Mouse (Mus musculus) midbrain, embryonic 11.5 days (tissue): Measurements from ENCODE around the gene Stx12. TPM values are rescaled to one million over a fixed set of nuclear protein-coding genes. Genes with fewer than 3 reads are reported as not detected.
"Not testable (repeated sequence)": the region's sequence is repeated elsewhere in the genome, so short reads cannot be mapped to it uniquely, and the experiment has no call there.

Experiments used
- ATAC-seq: fragments of 200-750 bp; cut with Nextera tagmentation; 2 replicates; pipeline ENCODE4 v1.8.0; 2017; ENCODE audit warnings: moderate TSS enrichment, moderate library complexity; ENCODE audit not compliant: low FRiP score
- DNase-seq: peaks from one replicate; pipeline ENCODE4 v3.0.0; 2015; ENCODE audit warnings: low spot score; ENCODE audit errors: missing footprints
- H3K27ac ChIP-seq: fragments of 300-500 bp; sonication (generic); 2 replicates; pipeline ENCODE4 v1.5.1; 2014; ENCODE audit warnings: low read depth, low read length
- H3K27me3 ChIP-seq: fragments of 300-500 bp; sonication (generic); 2 replicates; pipeline ENCODE4 v1.6.1; 2014; ENCODE audit warnings: mild to moderate bottlenecking, low read length, moderate library complexity, mixed read lengths; ENCODE audit not compliant: control insufficient read depth, insufficient read depth
- H3K36me3 ChIP-seq: fragments of 300-500 bp; sonication (generic); 2 replicates; pipeline ENCODE4 v1.6.1; 2014; ENCODE audit warnings: mild to moderate bottlenecking, low read length, moderate library complexity, mixed read lengths; ENCODE audit not compliant: control insufficient read depth, insufficient read depth
- H3K4me1 ChIP-seq: fragments of 300-500 bp; sonication (generic); 2 replicates; pipeline ENCODE4 v1.6.1; 2014; ENCODE audit warnings: low read length; ENCODE audit not compliant: control insufficient read depth, insufficient read depth
- H3K4me2 ChIP-seq: fragments of 300-500 bp; sonication (generic); 2 replicates; pipeline ENCODE4 v1.6.1; 2014; ENCODE audit warnings: mild to moderate bottlenecking, moderate library complexity
- H3K4me3 ChIP-seq: fragments of 300-500 bp; sonication (generic); 2 replicates; pipeline ENCODE4 v1.5.1; 2014; ENCODE audit warnings: low read depth, low read length
- H3K9ac ChIP-seq: fragments of 300-500 bp; sonication (generic); 2 replicates; pipeline ENCODE4 v1.6.1; 2014; ENCODE audit warnings: low read length
- H3K9me3 ChIP-seq: fragments of 300-500 bp; sonication (generic); 2 replicates; pipeline ENCODE4 v1.6.1; 2016; ENCODE audit warnings: low read length; ENCODE audit not compliant: control insufficient read depth
- WGBS: fragments of 180-500 bp; shearing (Covaris S2); extraction: QIAGEN DNeasy Blood & Tissue Kit; methylation state at CpG from one replicate; pipeline ENCODE4 v1.1.7; 2014; 5-methylcytosine and 5-hydroxymethylcytosine counted together
- polyA plus RNA-seq: library from polyadenylated mRNA; unstranded; fragments of >200 nt; fragmentation: Nextera tagmentation; extraction: Ambion mirVana; gene quantifications from 2 replicates; pipeline ENCODE4 v1.2.1, GENCODE M21; 2014

The Stx12 gene
- polyA plus RNA-seq, result 96.4 and 99.8 TPM in 2 replicates

DNA sequence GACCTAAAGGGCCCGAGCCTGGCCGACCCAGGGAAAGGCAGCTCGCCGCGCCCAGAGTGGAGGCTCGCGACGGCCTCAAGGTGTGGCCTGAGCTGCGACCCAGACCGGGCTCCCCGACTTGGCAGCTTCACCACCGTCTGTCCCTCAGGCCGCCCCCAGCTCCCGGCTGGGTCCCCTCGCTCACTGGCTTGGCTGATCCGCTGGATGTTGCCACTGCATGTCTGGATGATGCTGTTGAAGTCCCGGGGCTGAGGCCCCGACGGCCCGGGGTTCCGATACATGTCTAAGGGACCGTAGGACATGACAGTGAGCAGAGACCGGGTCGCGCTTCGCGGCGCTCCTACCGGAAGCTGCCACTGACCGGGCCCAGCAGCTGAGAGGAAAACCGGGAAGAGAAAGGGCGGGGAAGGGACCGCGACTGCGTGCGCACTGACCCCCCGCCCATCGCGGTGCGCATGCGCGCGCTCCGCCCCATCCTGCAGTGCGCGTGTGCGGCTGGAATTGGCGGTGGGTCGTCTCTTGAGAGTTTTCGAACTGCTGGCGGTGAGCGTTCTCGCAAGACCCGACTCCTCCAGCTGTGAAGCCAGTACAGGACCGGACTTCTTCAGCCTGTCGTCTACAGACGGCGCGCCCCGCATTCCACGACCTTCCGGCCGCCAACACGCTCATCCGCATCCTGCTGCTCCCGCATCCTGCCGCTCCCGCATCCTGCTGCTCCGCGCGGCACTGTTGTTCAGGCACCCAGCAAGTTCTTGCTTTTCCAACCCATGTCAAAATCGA is at the start of gene Stx12:
Stx12 (minus strand) TSS at position 446 of the 780 bp plus-strand sequence.
- DNase-seq, result peak; percentile 100
- under 1% methylated on average over 72 of the region's 72 CpGs for WGBS
- peak within 1 kb of the TSS; percentile 94 for H3K4me3 ChIP-seq
- H3K4me1 ChIP-seq, result peaks cover 15% of the 10 kb centered on the region
- H3K27ac ChIP-seq, result peak within 1 kb of the TSS; percentile 73; the same call in 1 of the 2 replicates
- H3K27me3 ChIP-seq, result no peaks in the 10 kb centered on the region
- peak within 1 kb of the TSS; percentile 91 for H3K9ac ChIP-seq
- H3K9me3 ChIP-seq, result no peaks in the 10 kb centered on the region
- H3K36me3 ChIP-seq, result no peaks in the 10 kb centered on the region
- peak; percentile 95 for ATAC-seq
- H3K4me2 ChIP-seq, result peak within 1 kb of the TSS; percentile 75

DNA sequence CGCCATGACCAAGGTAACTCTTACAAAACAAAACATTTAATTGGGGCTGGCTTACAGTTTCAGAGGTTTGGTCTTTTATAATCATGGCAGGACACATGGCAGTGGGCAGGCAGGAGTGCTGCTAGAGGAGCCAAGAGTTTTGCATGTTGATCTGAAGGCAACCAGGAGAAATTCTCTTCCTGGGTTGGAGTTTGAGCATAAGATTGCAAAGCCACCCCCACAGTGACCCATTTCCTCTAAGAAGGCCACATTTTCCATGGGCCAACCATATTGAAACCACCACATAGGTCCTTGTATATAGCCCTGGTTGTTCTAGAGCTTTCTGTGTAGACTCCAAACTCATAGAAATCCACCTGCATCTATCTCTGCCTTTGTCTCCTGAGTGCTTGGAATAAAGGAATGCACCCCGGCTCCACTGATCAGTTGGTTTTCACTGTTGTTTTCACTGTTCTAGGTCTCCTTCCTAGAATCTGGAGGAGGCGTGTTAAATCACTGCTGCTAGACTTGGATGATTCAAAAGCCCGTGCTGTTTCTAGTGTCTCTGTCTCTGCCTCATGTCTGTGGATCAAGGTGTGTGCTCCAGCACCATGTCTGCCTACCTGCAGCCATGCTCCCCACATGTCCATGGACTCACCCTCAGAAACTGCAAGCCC is 48.6 kb upstream of the Stx12 start:
- no peak overlapping the region for H3K9ac ChIP-seq
- DNase-seq (no peak), ATAC-seq (no peak)
- 84% methylated on average over 4 of the region's 4 CpGs for WGBS
- H3K27ac ChIP-seq, result no peak overlapping the region
- H3K4me2 ChIP-seq, result no peak overlapping the region
- peaks cover 4% of the 10 kb centered on the region for H3K4me1 ChIP-seq
- H3K9me3 ChIP-seq, result no peaks in the 10 kb centered on the region
- H3K36me3 ChIP-seq, result no peaks in the 10 kb centered on the region
- H3K4me3 ChIP-seq, result no peak overlapping the region
- no peaks in the 10 kb centered on the region for H3K27me3 ChIP-seq

DNA sequence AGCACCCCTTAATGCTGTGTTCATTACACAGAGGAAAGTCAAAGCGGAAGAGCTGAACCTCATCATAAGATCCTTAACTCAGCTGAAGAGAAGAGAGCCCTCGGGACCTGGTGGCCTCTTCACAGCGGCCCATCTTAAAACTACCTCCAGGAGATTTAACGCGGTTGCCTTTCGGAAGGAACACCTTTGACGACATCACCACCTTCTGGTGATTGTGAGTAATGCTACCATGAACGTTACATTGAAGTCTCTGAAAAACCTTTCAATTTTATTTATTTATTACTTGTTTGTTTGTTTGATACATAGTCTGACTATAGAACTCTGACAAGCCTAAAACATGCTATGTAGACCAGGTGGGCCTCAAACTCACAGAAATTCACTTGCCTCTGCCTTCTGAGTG is 46.5 kb upstream of the Stx12 start:
- ATAC-seq (no peak), DNase-seq (peak; percentile 92)
- no peak overlapping the region for H3K27ac ChIP-seq
- no peak overlapping the region for H3K4me2 ChIP-seq
- no peaks in the 10 kb centered on the region for H3K36me3 ChIP-seq
- H3K9me3 ChIP-seq, result no peaks in the 10 kb centered on the region
- H3K4me3 ChIP-seq, result no peak overlapping the region
- no peak overlapping the region for H3K9ac ChIP-seq
- WGBS, result 7% methylated on average over 8 of the region's 8 CpGs
- H3K4me1 ChIP-seq, result peaks cover 4% of the 10 kb centered on the region
- no peaks in the 10 kb centered on the region for H3K27me3 ChIP-seq

DNA sequence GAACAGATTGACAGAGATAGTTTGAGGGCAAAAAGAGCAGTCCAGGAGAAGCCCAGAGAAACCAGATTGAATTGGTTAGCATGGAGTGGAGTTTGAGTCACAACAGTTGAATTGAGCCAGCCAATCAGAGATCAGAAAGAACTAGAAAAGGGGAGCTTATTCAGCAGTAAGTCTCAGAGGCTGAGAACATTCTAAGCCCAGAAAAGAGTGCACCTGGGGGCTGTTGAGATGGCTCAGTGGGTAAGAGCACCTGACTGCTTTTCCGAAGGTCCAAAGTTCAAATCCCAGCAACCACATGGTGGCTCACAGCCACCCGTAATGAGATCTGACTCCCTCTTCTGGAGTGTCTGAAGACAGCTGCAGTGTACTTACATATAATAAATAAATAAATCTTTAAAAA is 42.2 kb upstream of the Stx12 start:
- not testable (repeated sequence) for DNase-seq, H3K27ac ChIP-seq, H3K4me1 ChIP-seq, H3K27me3 ChIP-seq, H3K4me3 ChIP-seq, H3K9ac ChIP-seq, H3K9me3 ChIP-seq, H3K36me3 ChIP-seq, H3K4me2 ChIP-seq, ATAC-seq
- 72% methylated on average over 2 of the region's 2 CpGs for WGBS

DNA sequence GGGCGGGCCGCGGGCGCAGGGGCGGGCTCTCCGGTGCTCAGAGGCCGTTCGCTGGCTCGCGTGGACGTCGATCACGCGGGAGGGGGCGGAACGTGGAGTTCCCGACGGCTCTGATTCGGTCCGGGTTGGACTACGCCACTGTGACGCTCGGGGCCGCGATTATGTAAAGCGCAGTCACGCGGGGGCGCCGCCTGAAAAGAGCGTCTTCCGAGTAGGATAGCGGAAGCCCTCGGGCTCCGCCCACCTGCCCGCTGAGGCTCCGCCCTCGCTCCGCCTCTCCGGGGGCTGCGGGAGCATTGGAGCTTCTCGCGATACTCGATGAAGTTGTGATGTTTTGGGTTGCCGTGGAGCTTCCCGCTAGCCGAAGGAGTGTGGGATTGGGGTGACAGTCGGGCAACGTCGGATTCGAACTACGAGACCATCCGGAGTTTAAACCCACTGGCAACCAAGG is 38.3 kb upstream of the Stx12 start, which contains the start of gene Fam76a:
Fam76a (minus strand) TSS at position 1 of the 451 bp plus-strand sequence.
- H3K27ac ChIP-seq, result peak within 1 kb of the TSS; percentile 74
- peak within 1 kb of the TSS; percentile 84 for H3K4me2 ChIP-seq
- WGBS, result under 1% methylated on average over 53 of the region's 53 CpGs
- peaks cover 10% of the 10 kb centered on the region for H3K4me1 ChIP-seq
- H3K36me3 ChIP-seq, result no peaks in the 10 kb centered on the region; the same call in 1 of the 2 replicates
- peak within 1 kb of the TSS; percentile 96 for H3K4me3 ChIP-seq
- DNase-seq, result peak; percentile 100
- no peaks in the 10 kb centered on the region for H3K27me3 ChIP-seq
- H3K9ac ChIP-seq, result peak within 1 kb of the TSS; percentile 89
- ATAC-seq, result peak; percentile 98
- no peaks in the 10 kb centered on the region for H3K9me3 ChIP-seq

DNA sequence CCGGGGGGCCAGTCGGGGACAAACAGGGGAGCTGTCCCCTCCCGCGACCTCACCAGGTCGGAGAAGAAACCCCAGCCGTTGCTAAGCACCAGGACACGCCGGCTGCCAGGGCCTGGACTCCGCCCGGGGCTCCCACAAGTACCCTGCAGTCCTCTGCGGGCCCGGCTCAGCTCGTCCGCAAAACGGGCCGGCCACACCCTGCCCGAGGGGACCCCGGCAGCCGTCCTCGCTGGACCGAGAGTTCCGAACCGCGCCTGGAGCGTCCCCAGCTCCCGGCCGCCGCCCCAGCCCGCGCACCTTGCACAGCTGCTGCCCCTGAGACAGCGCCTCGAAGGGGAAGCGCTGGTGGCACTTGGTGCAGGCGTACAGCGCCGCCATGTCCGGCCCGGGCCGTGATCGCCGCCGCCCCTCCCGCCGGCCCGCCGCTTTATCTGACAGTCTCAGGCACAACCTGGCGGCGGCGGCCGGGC is 37.8 kb upstream of the Stx12 start:
- DNase-seq (peak; percentile 97), ATAC-seq (peak; percentile 67; the same call in 1 of the 2 replicates)
- Histone ChIP-seq H3K36me3 (no peaks in the 10 kb centered on the region; the same call in 1 of the 2 replicates), H3K27ac (peak overlapping the region; percentile 74), H3K9ac (peak overlapping the region; percentile 89), H3K4me2 (peak overlapping the region; percentile 82), H3K27me3 (no peaks in the 10 kb centered on the region), H3K4me3 (peak overlapping the region; percentile 96), H3K4me1 (peaks cover 10% of the 10 kb centered on the region), H3K9me3 (no peaks in the 10 kb centered on the region)
- WGBS, result under 1% methylated on average over 41 of the region's 50 CpGs

DNA sequence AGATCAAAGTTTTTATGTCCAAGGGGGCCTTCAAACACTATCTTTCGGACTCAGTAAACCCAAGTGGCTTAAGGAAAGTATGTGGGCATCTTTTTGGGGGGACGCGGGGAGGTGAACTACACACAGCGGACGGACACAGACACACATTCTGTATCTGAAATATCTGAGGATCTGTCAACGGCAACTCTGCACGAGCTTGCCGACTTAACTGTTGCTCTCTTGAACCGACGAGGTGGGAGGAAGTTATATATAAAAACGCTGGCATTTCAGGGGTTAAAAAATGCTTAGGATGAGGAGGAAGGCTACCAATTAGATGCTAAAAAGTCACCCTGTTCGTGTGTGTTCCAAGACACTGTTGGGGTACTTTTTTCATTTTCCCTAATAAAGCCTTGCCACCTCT is 37.2 kb upstream of the Stx12 start:
- Histone ChIP-seq H3K4me2 (peak overlapping the region; percentile 82), H3K9ac (peak overlapping the region; percentile 89), H3K4me1 (peaks cover 10% of the 10 kb centered on the region), H3K27me3 (no peaks in the 10 kb centered on the region), H3K9me3 (no peaks in the 10 kb centered on the region), H3K36me3 (no peaks in the 10 kb centered on the region; the same call in 1 of the 2 replicates), H3K4me3 (peak overlapping the region; percentile 96), H3K27ac (no peak overlapping the region)
- WGBS, result 44% methylated on average over 12 of the region's 12 CpGs
- DNase-seq (no peak), ATAC-seq (no peak)

DNA sequence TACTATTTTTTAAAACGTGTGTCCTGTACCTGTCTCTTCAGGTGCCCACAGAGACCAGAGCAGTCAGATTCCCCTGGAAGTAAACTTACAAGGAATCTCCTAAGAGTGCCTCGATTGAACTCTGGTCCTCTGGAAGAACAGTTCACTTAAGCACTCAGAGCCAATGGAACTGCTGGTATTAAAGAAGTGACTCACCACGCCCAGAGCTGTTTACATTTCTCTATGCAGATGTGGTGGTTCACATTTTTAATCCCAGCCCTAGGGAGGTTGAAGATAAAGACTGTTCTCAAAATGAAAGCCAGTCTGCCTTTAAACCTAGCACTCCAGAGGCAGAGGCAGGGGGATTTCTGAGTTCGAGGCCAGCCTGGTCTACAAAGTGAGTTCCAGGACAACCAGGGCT is 35.9 kb upstream of the Stx12 start:
- ATAC-seq (no peak), DNase-seq (no peak)
- peaks cover 10% of the 10 kb centered on the region for H3K4me1 ChIP-seq
- no peak overlapping the region for H3K4me2 ChIP-seq
- no peak overlapping the region for H3K9ac ChIP-seq
- WGBS, result 94% methylated on average over 4 of the region's 4 CpGs
- H3K27me3 ChIP-seq, result no peaks in the 10 kb centered on the region
- H3K36me3 ChIP-seq, result no peaks in the 10 kb centered on the region; the same call in 1 of the 2 replicates
- no peak overlapping the region for H3K27ac ChIP-seq
- no peak overlapping the region for H3K4me3 ChIP-seq
- H3K9me3 ChIP-seq, result no peaks in the 10 kb centered on the region

DNA sequence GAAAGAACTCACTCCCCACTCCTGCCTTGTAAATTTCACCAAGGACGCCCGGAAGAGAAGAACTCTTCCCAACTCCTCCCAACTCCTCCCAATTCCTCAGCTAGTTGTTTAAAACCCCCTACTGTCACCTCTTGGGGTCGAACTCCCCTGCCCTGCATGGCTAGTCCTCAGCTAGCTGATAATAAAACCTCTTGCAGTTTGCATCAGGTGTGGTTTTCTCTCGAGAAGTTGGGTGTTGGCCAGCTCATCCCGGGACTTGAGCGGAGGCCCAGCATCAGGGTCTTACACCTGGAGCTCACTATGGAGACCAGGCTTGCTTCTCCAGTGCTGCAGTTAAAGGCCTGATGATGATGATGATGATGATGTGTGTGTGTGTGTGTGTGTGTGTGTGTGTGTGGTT is 34.2 kb upstream of the Stx12 start:
- H3K4me2 ChIP-seq, ATAC-seq, H3K27me3 ChIP-seq, H3K27ac ChIP-seq, DNase-seq, H3K4me3 ChIP-seq, H3K9me3 ChIP-seq, H3K36me3 ChIP-seq, H3K4me1 ChIP-seq, H3K9ac ChIP-seq: not testable (repeated sequence)
- 78% methylated on average over 6 of the region's 6 CpGs for WGBS
